Mouse (Mus musculus): ENCODE measurements around the gene Lztr1. TPM values are rescaled to one million over a fixed set of nuclear protein-coding genes. Genes with fewer than 3 reads are reported as not detected.
"Not testable (repeated sequence)": the region's sequence is repeated elsewhere in the genome, so short reads cannot be mapped to it uniquely, and the experiment has no call there.

The Lztr1 gene
- polyA plus RNA-seq, 1 experiment from 2014 or later: 124 TPM

- H3K4me2 ChIP-seq (replicated peaks): peak overlapping the region; percentile 90
- H3K9me3 ChIP-seq: no peaks in the 10 kb centered on the region
- peaks cover 16% of the 10 kb centered on the region for H3K27me3 ChIP-seq
- peaks cover 19% of the 10 kb centered on the region for H3K4me1 ChIP-seq (replicated peaks)
- no peak overlapping the region for H3K27ac ChIP-seq
- 48% methylated on average over 14 of the region's 14 CpGs for WGBS
- peak overlapping the region; percentile 64 for H3K9ac ChIP-seq (replicated peaks)
- ATAC-seq: peak; percentile 17; the same call in 1 of the 2 replicates
- peak overlapping the region; percentile 45 for H3K4me3 ChIP-seq (replicated peaks)
- peaks cover 36% of the 10 kb centered on the region for H3K36me3 ChIP-seq
These were observed 19.7 kb upstream of the Lztr1 start for GRCm38 (mm10) chr16:17488478-17489468.

DNA sequence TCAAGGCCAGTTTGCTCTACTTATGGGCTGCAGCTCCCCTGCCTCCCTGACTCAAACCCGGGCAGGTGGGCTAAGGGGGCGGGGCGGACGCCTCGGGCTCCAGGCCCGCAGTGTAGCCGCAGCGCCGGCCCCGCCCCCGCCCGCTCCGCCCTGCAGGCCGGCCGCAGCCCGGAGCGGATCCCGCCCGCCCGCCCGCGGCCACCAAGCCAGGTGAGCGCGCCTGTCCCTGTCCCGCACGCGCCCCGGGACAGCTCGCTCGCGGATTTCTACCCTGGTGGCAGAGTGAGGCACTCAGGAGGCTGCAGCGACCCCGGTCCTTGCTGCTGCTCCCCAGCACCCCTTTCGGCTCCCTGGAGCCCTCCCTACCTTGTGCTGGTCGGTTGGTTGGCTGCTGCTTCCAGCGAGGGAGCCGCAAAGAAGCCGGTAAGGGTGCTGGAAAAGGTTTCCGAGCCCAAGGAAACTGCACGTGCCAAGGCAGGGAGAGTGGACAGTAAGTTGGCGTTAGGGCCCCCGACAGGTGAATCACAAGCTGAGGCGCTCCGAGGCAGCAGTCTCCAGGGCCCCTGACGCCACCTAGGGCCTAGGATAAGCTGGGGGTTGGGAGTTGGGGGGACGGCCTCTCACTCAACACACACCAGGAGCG, 18.9 kb upstream of the Lztr1 start, which contains the start of gene Aifm3:
Gene Aifm3, plus strand, starts transcription at position 143 of the 643 bp plus-strand sequence.
- Histone ChIP-seq H3K9me3 (no peaks in the 10 kb centered on the region), H3K4me3 (replicated peaks) (peak within 1 kb of the TSS; percentile 45), H3K36me3 (peaks cover 28% of the 10 kb centered on the region), H3K9ac (replicated peaks) (peak within 1 kb of the TSS; percentile 64), H3K4me1 (replicated peaks) (peaks cover 19% of the 10 kb centered on the region), H3K4me2 (replicated peaks) (peak within 1 kb of the TSS; percentile 90), H3K27me3 (peaks cover 16% of the 10 kb centered on the region), H3K27ac (no peak within 1 kb of the TSS)
- WGBS: under 1% methylated on average over 47 of the region's 47 CpGs
- ATAC-seq: peak; percentile 81

DNA sequence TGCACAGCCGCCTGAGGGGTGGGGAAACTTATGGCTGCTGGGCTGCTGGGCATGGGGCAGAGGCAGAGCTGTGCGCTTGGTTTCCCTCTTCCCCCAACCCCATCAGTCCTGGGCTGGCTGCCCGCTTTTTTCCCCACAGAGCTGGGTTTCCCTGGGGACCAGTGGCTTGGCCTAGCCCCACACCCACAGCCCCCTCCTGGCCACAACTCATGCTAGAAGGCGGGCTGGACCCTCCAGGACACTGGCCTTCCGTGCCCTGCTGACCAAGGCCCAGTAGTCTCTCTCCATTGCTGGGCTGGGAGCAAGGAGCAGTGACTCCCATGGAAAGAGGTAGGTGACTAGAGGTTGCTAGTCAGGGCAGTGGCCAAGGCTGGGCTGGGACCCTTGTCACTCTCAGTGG, 17.3 kb upstream of the Lztr1 start:
- ATAC-seq: no peak
- Histone ChIP-seq H3K27ac (no peak overlapping the region), H3K9me3 (no peaks in the 10 kb centered on the region), H3K4me1 (replicated peaks) (peaks cover 14% of the 10 kb centered on the region), H3K4me3 (replicated peaks) (no peak overlapping the region), H3K36me3 (peaks cover 14% of the 10 kb centered on the region), H3K4me2 (replicated peaks) (no peak overlapping the region), H3K9ac (replicated peaks) (no peak overlapping the region), H3K27me3 (peaks cover 16% of the 10 kb centered on the region)
- WGBS: 85% methylated on average over 5 of the region's 5 CpGs

DNA sequence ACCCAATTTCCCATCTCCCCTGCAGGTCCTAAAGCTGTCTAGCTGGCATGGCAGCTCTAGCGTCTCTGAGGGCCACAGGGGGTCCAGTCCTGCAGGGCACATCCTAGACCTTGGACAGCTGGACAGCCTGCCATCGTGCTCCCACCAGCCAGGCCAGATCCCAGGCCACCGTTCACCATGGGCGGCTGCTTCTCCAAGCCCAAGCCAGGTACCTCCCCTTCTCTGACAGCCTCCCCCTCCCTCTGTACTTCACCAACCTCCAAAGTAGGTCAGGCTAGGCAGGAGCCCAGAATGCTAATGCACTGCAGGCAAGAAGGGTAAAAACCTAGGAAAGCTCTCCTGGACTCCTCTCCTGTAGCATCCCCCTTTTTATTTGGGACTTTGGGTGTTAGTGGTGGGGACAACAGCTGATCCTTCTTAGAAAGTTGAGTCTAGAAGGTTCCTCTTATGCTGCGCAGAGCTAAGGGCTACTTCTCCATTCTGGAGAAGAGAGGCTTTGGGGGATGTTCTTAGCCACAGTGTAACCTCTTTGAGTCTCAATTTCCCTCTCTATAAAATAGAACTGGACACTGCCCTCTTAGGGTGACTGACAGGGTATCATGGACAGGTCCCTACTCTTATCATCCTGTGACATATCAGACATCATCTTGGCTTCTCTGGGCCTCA, 16.5 kb upstream of the Lztr1 start:
- H3K27ac ChIP-seq: no peak overlapping the region
- 68% methylated on average over 5 of the region's 5 CpGs for WGBS
- H3K4me2 ChIP-seq (replicated peaks): no peak overlapping the region
- H3K27me3 ChIP-seq: peaks cover 16% of the 10 kb centered on the region
- H3K9ac ChIP-seq (replicated peaks): no peak overlapping the region
- no peak overlapping the region for H3K4me3 ChIP-seq (replicated peaks)
- H3K4me1 ChIP-seq (replicated peaks): peaks cover 18% of the 10 kb centered on the region
- peaks cover 9% of the 10 kb centered on the region for H3K36me3 ChIP-seq
- no peak for ATAC-seq
- H3K9me3 ChIP-seq: no peaks in the 10 kb centered on the region

DNA sequence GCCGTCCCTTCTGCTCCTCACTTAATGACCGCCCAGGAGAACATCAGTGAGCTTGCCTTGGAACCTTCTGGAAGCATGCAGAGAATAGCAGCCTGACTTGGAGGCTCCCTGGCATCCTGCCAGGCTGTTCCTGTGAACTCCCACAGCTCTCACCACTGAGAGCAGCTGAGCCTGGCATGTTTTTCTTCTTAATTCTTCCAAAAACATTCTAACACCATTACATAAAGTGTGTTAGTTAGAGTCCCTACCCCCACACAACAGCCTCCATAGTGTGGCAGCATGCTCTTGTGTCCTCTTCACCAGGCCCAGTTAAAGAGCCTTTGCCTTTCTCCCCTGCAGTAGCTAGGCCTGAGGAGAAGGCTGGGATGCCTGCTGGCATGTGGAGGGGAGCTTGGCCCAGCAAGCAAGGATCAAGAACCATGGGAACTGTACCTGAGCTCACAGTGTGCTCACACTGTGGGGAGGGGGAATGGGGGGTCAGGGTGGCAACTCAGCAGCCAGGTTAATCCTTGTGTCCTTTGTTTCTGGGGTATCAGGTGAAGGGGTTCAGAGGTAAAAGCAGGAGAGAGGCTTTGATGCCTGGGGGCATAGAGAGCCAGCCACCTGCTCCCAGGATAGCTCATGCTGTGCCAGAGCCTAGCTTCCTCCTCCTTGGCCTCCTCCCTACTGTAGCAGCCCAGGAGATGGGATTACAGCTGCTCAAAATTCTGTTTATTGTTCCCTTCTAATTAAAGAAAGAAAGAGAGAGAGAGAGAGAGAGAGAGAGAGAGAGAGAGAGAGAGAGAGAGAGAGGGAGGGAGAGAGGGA, 11.8 kb upstream of the Lztr1 start:
- ATAC-seq: no peak
- H3K9ac ChIP-seq (replicated peaks): no peak overlapping the region
- H3K36me3 ChIP-seq: no peaks in the 10 kb centered on the region
- H3K27ac ChIP-seq: peak overlapping the region; percentile 62
- H3K4me1 ChIP-seq (replicated peaks): peaks cover 20% of the 10 kb centered on the region
- WGBS: 66% methylated on average over 2 of the region's 2 CpGs
- no peak overlapping the region for H3K4me2 ChIP-seq (replicated peaks)
- H3K4me3 ChIP-seq (replicated peaks): no peak overlapping the region
- H3K27me3 ChIP-seq: no peaks in the 10 kb centered on the region
- H3K9me3 ChIP-seq: no peaks in the 10 kb centered on the region

GRCm38 (mm10) chr16:17499249-17499883, 9.1 kb upstream of the Lztr1 start:
- Histone ChIP-seq H3K27me3 (no peaks in the 10 kb centered on the region), H3K4me2 (replicated peaks) (peak overlapping the region; percentile 27), H3K27ac (no peak overlapping the region; the same call in 1 of the 2 replicates), H3K36me3 (no peaks in the 10 kb centered on the region), H3K4me3 (replicated peaks) (no peak overlapping the region), H3K9ac (replicated peaks) (peak overlapping the region; percentile 48), H3K9me3 (no peaks in the 10 kb centered on the region), H3K4me1 (replicated peaks) (peaks cover 20% of the 10 kb centered on the region)
- WGBS: 14% methylated on average over 10 of the region's 10 CpGs
- peak; percentile 88 for ATAC-seq

- 86% methylated on average over 4 of the region's 4 CpGs for WGBS
- no peaks in the 10 kb centered on the region for H3K36me3 ChIP-seq
- ATAC-seq: no peak
These were observed 5.8 kb upstream of the Lztr1 start for GRCm38 (mm10) chr16:17502681-17503080.

DNA sequence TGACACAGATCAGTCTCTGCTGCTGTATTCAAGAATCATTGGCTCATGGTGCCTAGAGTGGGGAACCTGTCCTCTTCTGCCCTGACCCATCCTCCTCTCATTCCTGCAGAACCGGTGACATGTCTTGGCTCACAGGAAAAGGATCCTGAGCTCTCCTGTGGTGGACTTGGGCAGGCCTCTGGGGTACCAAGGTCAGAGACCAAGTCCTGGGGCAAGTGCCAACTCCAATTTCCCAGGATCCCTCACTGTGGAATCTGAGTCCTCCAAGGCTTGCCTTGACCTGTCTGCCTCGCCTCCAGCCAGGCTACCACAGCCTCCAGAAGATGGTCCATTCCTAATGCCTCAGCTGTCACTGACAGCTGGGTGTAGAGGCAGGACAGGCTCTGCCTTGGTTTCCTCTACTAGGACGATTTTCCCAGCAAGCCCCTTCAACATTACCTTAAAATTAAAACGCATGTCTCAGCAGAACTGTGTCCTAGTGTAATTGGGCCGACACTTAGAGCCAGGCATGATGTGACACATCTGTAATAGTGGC, 1.4 kb upstream of the Lztr1 start:
- ATAC-seq: no peak
- Histone ChIP-seq H3K9me3 (no peaks in the 10 kb centered on the region), H3K36me3 (peaks cover 11% of the 10 kb centered on the region), H3K27ac (no peak overlapping the region), H3K27me3 (no peaks in the 10 kb centered on the region), H3K9ac (replicated peaks) (no peak overlapping the region), H3K4me2 (replicated peaks) (no peak overlapping the region), H3K4me3 (replicated peaks) (no peak overlapping the region), H3K4me1 (replicated peaks) (peaks cover 23% of the 10 kb centered on the region)
- WGBS: 90% methylated on average over 5 of the region's 5 CpGs

More at GRCm38 (mm10) chr16:17502681-17503080, 5.8 kb upstream of the Lztr1 start:
- H3K9ac ChIP-seq (replicated peaks): no peak overlapping the region
- no peaks in the 10 kb centered on the region for H3K27me3 ChIP-seq
- H3K4me1 ChIP-seq (replicated peaks): peaks cover 13% of the 10 kb centered on the region
- H3K27ac ChIP-seq: no peak overlapping the region
- H3K4me2 ChIP-seq (replicated peaks): no peak overlapping the region
- H3K9me3 ChIP-seq: no peaks in the 10 kb centered on the region
- no peak overlapping the region for H3K4me3 ChIP-seq (replicated peaks)

GRCm38 (mm10) chr16:17508031-17508430, 457 bp upstream of the Lztr1 start:
- not testable (repeated sequence) for ATAC-seq
- peak overlapping the region; percentile 87 for H3K4me2 ChIP-seq (replicated peaks)
- 30% methylated on average over 3 of the region's 3 CpGs for WGBS

GRCm38 (mm10) chr16:17509240-17509597, 731 bp downstream of the Lztr1 start:
- Histone ChIP-seq H3K4me1 (replicated peaks) (peaks cover 23% of the 10 kb centered on the region), H3K9ac (replicated peaks) (peak overlapping the region; percentile 87), H3K4me3 (replicated peaks) (peak overlapping the region; percentile 80), H3K36me3 (peaks cover 32% of the 10 kb centered on the region), H3K9me3 (no peaks in the 10 kb centered on the region), H3K4me2 (replicated peaks) (peak overlapping the region; percentile 87), H3K27ac (peak overlapping the region; percentile 93), H3K27me3 (no peaks in the 10 kb centered on the region)
- ATAC-seq: no peak
- WGBS: 13% methylated on average over 9 of the region's 9 CpGs

More at GRCm38 (mm10) chr16:17508031-17508430, 457 bp upstream of the Lztr1 start:
- not testable (repeated sequence) for H3K27me3 ChIP-seq, H3K9me3 ChIP-seq
- peak overlapping the region; percentile 87 for H3K9ac ChIP-seq (replicated peaks)
- peaks cover 23% of the 10 kb centered on the region for H3K4me1 ChIP-seq (replicated peaks)
- H3K36me3 ChIP-seq: peaks cover 20% of the 10 kb centered on the region
- H3K27ac ChIP-seq: peak overlapping the region; percentile 93
- peak overlapping the region; percentile 80 for H3K4me3 ChIP-seq (replicated peaks)
